Mouse (Mus musculus) liver, embryonic 14.5 days (tissue): ENCODE measurements around the gene Col4a1.

Experiments
- CTCF ChIP-seq: IDR thresholded peaks from 2 replicates; pipeline ENCODE4 v1.5.1; 2016; ENCODE audit warnings: antibody characterized with exemption, low read depth, control low read depth
- EP300 ChIP-seq: IDR thresholded peaks from 2 replicates; pipeline ENCODE4 v1.6.1; 2016; ENCODE audit warnings: antibody characterized with exemption, low read depth

GRCm38 (mm10) chr8:11155579-11156318 is 156.9 kb downstream of the Col4a1 start:
- TF ChIP-seq CTCF, result no peak
- no peak for TF ChIP-seq EP300
